Mouse (Mus musculus) embryo, embryonic 10 days (tissue): ENCODE measurements around the gene Spr.
"Not testable (repeated sequence)": the region's sequence is repeated elsewhere in the genome, so short reads cannot be mapped to it uniquely, and the experiment has no call there.

Experiments used
- DNase-seq: peaks from one replicate; pipeline ENCODE4 v3.0.0-alpha.2; 2015; ENCODE audit warnings: low spot score

Spr gene

DNA sequence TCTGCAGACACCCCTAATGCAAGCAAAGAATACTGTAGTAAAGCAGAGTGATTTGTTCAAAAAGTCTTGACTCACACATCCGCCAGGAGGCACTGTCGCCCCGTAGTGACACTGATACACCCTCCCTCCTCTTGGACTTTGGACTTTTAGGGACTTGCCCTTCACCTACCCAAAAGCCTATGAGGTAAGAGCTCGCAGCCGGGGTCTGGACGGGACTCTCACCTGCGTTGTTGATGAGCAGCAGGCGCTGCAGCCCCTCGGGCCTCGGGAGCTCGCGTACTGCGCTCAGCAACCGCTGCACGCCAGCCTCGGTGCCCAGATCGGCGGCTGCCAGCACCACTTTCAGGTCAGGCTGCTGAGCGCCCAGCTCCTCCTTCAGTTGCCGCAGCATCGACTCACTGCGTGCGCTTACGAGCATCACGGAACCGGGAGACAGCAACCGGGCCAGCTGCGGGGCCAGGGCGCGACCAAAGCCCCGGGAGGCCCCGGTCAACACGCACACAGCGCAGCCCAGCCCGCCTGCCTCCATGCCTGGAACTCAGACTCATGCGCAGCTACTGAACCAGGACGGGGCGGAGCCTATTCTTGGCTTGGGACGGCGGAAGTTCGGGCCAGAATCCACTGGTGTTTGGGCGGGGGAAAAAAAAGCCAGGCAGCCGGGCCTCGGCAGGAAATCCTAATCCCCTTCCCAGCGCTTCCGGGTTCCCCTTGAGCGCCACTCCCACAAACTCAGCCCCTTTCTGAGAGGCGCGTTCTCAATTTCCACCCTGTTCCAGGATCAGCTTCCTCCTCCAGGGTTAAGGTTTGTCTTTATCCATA lies at the start of gene Spr:
Gene Spr, minus strand, starts transcription at position 550 of the 819 bp plus-strand sequence.
- peak; percentile 95 for DNase-seq

DNA sequence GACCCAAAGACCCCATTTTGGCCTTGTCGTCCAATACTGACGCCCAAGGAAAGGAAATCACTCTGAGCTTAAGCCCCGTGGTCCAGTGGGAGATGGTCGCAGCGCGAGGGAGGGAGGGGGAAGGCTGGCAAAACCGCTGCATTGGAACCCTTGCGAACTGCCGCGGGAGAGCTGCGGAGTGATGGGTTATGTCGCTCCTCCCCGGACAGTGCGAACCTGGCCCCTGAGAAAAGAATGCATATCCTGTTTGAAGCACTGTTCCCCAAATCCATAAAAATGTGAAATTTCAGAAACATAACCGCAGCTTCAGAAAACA lies 49.1 kb upstream of the Spr start:
- no peak for DNase-seq

DNA sequence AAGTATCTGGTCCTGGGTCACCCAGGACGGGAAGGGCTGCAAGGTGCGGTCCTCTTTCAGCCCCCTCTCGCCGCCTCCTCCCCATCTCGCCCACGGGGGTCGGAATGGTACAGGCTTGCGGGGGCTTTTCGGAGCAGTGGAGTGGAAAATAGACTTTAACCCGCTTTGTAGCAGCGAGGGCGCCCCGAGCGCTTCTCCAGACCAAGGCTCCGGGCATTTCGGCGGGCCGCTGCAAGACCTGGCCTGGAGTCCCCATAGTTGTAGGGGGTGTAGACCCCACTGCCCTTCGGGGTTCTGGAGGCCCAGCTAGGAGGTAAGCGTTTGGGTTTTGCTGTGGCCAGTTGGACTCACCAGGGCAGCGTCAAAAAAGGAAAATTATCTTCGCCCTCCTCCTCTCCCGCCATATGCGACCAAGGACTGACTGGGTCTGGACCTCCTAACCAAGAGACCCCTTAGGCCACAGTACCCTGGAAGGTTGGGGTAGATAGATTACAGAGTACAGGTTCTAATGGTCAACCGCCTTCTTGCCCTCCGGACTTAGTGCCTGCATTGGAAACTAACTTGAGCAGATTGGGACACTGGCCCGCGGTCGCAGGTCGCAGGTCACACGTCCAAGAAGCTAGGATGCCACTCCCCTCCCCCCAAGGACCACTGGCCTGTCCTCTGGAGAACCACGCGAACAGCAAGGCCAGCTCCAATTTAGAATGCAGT lies 48.6 kb upstream of the Spr start:
- peak; percentile 25 for DNase-seq

DNA sequence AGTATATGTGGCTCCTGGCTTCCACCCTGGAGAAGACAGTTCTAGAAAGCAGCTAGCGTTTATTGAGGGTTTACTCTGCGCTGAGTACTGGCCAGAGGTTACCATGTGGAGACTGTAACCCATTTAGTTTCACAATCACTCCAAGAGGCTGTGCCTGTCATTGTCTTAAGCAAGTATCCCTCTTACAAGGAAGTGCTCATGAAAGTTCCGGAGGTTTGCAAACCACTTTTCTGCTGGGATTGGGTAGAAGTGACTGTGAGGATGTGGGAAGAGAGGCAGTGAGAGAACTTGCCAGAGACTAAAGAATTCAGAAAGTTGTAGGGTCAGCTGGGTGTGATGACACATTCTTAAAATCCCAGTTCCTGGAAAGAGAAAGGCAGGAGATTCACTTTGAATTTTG lies 46.4 kb upstream of the Spr start:
- DNase-seq: no peak

DNA sequence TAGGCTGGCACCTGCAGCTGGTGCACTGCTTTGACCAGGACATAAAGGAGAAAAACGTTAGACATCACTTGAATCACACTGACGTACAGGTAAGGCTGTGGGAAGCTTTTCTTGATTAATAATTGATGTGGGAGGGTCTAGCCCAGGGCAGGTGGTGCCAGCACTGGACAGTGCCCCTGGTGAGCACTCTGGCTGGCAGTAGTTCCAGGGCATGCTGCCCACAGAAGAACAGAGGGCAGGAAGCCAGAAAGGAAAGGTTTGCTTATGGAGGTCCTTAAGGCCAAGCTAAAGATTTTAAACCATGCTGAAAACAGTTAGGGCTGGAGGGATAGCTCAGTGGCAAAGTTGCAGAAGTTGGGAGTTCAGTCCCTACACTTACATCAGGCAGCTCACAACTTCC lies 42.5 kb upstream of the Spr start:
- DNase-seq: no peak

DNA sequence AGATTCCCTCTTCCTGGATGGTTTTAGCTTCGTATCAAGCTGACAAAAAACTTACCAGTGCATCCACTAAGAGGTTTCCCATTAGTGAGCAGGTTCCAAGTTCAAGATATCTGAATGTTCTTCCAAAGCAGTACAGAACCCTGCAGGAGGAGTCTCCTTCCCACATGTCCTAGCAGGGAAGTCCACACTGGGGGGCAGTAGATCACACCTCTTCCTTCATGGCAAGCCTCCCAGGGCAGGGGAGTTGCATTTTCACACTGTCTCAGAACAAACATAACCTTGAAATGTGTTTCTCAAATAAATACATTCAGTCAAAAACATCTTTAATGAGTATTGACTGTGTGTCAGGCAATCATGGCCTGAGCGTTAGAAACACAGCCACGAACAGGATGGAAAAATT lies 42.0 kb upstream of the Spr start:
- DNase-seq: no peak

DNA sequence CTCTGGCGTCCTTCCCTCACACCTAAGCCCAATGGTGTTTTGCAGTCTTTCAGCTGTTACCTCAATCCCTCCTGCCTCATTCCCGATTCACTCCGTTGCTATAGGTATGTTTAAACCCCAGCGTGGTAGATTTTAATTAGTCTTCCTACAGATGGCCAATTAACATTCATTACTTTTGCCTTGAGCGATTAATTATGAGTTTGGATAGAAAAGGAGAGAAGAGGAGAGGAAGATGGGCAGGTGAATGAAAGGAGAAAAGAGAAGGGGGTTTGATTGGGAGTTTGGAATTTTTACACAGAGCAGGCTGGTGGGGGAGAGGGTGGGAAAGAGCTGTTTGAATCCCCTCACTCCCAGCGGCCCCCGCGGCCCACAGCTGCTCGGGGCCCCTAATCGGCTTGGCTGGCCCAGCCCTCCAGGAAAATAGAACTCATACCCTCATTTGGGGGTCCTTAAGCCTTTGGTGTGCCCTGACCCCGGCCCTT lies 27.9 kb upstream of the Spr start:
- DNase-seq: no peak

DNA sequence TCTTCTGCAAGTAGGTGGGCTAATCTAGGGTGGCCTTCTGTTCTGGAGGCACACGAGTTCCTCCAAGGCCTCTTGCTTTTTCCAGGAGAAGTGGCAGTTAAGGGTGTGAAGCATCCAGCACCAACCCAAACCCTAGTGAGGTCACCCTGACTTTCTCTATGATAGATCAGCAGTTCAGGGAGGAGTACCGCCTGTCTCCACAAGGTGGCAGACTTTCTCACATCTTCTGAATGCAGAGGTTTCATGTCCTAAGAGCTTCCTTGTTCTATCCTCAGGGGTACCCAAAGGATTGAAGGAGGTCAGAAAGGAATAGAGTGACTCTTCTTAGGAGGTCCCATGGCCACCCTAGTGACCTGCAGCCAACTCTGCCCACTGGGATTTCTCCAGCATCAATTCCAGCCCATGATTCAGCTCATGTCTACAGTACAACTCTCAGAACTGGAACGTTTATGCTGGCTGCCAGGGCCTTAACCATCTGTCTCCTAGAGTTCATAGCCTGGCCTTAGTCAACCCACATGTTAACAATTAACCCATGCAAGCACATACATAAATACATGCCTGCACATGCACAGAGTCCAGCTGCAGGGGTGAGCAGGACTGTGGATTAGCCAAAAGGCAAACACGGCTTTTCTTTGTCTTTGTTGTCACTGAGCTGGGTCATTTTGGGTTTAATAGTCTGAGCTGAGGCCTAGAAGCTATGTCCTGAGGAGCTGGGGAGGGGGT lies 22.8 kb upstream of the Spr start:
- peak; percentile 92 for DNase-seq

DNA sequence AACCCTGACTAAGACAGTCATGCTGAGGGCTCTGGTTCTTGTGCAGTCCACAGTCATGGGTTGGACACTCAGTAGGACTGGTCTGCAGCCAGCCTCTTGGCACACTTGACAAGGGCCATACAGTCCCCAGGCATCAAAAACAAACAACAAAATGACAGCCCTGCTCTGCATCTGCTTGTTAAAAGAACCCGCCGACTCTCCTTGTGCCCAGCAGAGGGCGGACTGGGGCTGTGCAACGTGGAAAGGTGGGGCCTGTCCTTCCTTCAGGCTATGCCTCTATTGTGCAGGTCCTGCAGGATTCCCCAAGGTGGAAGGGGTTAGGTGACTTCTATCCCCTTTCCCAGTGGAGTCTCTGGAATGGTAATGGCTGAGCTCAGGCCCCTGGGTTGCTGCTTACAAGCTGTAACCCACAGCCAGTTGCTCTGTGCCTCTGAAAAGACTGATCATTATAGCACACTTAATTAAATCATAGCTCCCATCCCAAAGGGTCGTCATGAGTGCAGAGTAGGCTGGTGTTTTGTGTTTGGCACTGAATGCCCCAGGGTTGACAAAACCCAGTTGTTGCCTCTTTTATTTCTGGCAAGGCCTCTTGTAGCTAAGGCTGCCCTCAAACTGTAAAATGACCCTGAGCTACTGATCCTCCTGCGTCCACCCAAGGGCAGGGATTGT lies 21.7 kb upstream of the Spr start:
- peak; percentile 70 for DNase-seq

DNA sequence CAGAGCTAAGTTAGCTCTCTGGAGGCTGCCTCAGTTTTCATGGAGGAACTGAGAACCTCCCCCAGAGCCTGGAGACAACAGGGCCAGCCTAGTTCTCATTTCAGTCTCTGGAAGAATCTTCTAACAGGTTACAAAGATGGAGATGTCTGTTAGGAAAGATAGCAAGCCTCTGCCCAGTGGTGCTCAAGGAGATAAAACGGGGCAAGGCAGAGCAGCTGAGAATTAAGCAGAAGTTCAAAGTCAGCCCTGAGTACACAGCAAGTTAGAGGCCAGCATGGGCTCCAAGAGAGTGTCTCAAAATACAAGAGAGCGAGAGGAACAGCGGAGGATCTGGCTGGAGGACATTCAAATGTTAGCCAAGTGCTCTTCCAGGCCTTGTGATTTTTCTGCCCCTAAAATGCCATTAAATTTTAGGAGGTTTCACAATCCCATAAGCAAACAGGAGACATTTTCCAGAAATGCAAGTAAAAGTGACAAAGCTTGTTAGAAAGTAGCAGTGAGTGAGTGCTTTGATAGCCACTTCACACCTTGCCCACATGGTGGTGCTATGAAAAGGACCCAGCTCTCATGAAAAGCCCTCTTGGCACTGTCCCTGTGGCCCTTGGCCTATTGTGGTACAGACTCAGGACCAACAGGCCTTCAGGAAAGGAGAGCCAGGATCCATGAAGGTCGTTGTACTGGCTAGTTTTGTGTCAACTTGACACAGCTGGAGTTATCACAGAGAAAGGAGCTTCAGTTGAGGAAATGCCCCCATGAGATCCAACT lies 20.7 kb upstream of the Spr start:
- not testable (repeated sequence) for DNase-seq

DNA sequence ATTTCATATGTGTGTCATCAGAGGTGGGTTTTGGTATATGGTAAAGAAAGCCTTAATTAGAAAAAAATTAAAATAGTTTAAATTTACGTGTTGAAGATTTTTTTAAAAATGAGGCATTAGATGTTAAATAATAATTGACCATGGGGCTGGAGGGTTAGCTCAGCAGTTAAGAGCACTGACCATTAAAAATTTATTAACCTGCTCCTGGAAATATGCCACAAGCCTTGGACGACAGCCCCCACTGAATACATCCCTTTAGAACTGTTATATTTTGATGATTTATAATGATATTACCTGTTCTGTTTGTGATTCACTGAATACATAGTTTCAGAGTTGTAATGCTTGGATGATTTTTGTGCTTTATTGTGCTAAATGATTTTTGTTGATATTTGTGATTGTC lies 19.0 kb upstream of the Spr start:
- not testable (repeated sequence) for DNase-seq

DNA sequence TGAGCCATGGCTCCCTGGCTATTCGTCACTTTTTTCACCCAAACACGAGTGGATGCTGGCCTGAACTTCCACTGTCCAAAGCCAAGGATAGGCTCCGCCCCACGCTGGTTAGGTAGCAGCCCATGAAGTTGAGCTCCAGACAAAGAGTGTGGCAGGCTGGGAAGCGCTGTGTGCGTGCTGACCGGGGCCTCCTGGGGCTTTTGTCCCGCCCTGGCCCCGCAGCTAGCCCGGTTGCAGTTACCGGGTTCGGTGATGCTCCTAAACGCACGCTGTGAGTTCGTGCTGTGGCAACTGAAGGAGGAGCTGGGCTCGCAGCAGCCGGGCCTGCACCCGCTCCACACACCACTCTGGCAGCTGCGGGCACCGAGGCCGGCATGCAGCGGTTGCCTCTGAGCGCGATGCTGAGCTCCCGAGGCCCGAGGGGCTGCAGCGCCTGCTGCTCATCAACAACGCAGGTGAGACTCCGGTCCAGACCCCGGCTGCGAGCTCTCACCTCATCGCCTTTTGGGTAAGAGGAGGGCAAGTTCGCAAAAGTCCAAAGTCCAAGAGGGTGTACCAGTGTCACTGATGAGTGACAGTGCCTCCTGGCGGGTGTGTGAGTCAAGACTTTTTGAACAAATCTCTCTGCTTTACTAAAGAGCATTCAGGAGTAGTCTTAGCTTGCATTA lies 17.4 kb upstream of the Spr start:
- peak; percentile 83 for DNase-seq

DNA sequence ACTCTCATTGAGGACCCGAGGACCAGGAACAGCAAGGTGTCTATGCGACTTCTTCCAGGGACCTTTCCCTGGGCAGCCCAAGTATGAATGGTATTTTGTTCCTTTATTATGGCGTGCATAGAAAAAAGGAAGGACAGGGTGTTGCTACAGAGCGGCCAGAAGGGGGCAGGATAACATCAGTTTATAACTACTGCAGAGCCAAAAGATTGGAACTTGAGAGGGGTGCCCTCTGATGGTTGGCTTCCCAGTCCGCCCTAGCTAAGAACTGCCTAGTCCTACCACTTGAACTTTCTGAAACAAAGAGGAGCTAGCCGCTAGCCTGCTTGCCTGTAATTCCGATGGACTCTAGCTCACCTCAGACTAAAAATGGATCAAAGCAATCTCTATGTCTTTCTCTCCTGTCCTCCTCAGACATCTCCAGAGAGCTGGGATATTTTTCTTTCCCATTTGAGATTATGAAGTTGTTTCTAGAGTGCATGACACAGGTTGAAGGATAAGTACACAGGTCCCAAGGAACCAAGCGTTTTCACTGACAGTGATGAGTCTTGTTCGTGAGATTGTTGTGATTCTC lies 16.5 kb upstream of the Spr start:
- DNase-seq: peak; percentile 93

DNA sequence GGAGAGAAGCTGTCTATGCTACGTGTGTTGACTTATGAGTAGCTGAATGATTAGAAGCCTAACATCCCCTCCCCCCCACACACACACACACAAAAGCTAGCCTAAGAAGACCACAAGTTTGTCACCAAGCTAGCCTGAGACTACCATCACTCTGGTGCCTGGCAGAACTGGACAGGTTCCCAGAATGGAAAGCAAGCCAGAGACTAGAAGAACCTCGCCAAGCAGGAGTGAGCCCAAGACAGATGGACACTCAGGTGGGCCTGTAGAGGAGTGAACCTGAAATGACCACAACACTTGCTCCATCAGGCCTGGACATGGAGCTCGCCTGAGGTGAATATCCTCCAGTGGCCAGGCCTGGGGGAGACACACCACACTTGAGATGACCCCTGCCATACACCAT lies 12.8 kb upstream of the Spr start:
- no peak for DNase-seq

DNA sequence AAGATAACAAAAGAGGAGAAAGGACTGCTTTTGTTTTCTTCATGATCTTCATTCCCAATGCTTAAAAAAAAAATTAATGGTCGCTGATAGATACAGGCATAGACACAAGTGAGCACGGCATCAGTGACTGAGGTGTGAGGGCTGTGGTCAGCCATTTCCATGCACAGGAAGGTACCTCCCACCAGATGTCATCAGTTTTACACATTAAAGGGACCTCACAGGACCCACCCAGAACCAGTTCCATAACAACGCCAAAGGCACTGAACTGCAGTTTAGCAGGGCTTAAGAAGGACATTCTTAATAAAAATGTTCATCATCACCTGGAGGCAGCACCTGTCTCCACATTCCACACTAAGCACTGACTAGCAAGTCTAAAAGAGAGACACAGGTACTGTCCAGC lies 10.1 kb upstream of the Spr start:
- DNase-seq: no peak

DNA sequence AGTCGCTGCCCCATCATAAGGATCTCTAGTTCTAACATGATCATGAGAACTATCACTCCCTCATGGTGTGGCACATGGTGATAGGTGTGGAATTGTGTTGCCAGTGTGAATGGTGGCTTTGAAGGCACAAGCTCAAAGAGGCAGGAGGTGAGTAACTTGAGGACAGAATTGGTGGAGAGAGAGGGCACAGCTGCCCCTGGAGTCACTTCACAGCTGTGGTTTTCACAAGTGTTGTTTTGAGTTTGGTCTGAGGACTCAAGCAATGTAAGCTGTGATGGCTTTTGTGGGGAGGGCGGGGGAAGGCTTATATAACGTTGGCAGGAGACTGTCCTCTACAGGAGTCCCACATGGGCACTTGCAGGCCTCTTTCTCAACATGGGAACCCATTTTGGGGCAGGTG lies 6.9 kb upstream of the Spr start:
- no peak for DNase-seq

DNA sequence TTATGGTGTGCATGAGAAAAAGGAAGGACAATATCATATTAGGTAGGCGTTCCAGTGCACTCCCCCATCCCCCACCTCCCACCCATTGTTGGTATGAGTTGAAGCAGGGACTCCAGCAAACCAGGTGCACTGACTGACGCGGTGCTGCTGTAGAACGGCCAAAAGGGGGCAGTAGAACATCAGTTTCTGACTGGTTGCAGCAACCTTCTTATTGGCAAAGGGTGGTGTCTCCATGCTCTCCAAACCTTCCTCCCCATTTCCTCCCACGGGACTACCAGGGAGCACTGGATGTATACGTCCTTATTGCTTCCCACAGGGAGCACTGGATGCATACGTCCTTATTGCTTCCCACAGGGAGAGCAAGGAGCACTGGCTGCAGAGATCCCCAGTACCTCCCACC lies 3.4 kb upstream of the Spr start:
- DNase-seq: peak; percentile 80

DNA sequence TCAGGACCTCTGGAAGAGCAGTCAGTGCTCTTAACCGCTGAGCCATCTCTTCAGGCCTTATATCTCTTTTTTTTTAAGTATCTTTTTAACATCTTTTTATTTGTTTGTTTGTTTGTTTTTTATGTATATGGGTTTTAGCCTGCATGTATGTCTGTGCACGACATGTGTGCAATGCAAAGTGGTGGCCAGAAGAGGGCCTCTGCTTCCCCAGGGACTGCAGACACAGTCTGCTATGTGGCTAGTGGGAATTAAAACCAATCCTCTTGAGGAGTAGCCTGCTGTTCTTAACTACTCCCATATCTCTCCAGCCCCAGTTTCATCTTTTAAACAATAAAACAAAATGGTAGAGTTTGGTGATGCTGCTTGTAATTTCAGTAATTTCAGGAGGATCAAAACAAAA lies 2.0 kb upstream of the Spr start:
- no peak for DNase-seq

DNA sequence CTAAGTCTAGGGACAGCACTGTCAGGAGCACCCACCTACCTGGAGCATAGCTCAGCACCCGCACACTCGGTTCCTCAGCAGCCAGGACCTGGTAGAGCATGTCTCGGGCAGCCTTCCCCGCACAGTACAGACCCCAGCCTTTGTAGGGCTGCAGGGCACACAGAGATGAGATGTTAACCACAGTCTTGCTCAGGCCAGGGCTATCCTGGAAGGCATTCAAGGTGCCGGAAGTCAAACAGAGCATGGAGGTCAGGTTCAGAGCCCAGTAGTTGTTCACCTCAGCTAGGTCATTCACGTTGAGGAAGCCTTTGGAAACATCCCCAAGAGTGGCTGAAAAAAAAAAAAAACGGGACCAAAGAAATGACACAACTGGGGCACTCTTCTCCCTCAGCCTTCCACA lies 782 bp downstream of the Spr start:
- not testable (repeated sequence) for DNase-seq

DNA sequence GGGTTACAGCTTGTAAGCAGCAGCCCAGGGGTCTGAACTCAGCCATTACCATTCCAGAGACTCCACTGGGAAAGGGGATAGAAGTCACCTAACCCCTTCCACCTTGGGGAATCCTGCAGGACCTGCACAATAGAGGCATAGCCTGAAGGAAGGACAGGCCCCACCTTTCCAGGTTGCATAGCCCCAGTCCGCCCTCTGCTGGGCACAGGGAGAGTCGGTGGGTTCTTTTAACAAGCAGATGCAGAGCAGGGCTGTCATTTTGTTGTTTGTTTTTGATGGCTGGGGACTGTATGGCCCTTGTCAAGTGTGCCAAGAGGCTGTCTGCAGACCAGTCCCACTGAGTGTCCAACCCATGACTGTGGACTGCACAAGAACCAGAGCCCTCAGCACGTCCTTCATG lies 4.8 kb downstream of the Spr start:
- peak; percentile 36 for DNase-seq

DNA sequence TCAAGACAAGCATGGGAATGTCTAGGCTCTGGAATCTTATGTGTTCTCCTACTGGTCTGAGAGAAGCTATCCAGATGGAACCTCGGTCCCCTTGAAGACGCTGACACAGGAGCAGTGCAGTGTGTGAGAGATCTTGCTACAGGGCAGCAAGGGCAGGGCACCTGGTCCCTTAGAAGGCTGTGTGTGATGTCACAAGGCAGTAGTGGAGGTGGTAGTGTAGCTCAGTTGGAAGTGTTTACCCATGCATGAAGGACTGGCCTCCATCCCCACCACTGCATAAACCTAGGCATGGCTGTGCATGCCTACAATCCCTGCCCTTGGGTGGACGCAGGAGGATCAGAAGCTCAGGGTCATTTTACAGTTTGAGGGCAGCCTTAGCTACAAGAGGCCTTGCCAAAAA lies 5.3 kb downstream of the Spr start:
- DNase-seq: not testable (repeated sequence)
